Mouse (Mus musculus) limb, embryonic 11.5 days (tissue): ENCODE data around the gene Hspa12b. TPM values are rescaled to one million over a fixed set of nuclear protein-coding genes. Genes with fewer than 3 reads are reported as not detected.

Experiments used
- ATAC-seq: fragments of 200-750 bp; cut with Nextera tagmentation; 2 replicates; pipeline ENCODE4 v1.8.0; 2017; ENCODE audit warnings: low read depth; ENCODE audit not compliant: insufficient number of reproducible peaks, low FRiP score, low TSS enrichment
- DNase-seq: peaks from one replicate; pipeline ENCODE4 v3.0.0-alpha.2; 2015; ENCODE audit warnings: low spot score
- H3K27ac ChIP-seq: fragments of 300-500 bp; sonication (generic); replicated peaks from 2 replicates; pipeline ENCODE4 v1.5.1; 2014; ENCODE audit warnings: low read depth, mild to moderate bottlenecking, low read length
- H3K27me3 ChIP-seq: fragments of 300-500 bp; sonication (generic); 2 replicates; pipeline ENCODE4 v1.6.1; 2014; ENCODE audit warnings: mild to moderate bottlenecking, low read length, mixed read lengths; ENCODE audit not compliant: control insufficient read depth, insufficient read depth
- H3K36me3 ChIP-seq: fragments of 300-500 bp; sonication (generic); 2 replicates; pipeline ENCODE4 v1.6.1; 2014; ENCODE audit warnings: mild to moderate bottlenecking, low read length, moderate library complexity, mixed read lengths; ENCODE audit not compliant: control insufficient read depth, insufficient read depth
- H3K4me1 ChIP-seq: fragments of 300-500 bp; sonication (generic); 2 replicates; pipeline ENCODE4 v1.6.1; 2014; ENCODE audit warnings: low read length, mixed read lengths; ENCODE audit not compliant: control insufficient read depth, insufficient read depth
- H3K4me2 ChIP-seq: fragments of 300-500 bp; sonication (generic); 2 replicates; pipeline ENCODE4 v1.6.1; 2014; ENCODE audit warnings: low read depth, mild to moderate bottlenecking, moderate library complexity; ENCODE audit not compliant: severe bottlenecking
- H3K4me3 ChIP-seq: fragments of 300-500 bp; sonication (generic); 2 replicates; pipeline ENCODE4 v1.5.1; 2014; ENCODE audit warnings: low read depth, low read length
- H3K9ac ChIP-seq: fragments of 300-500 bp; sonication (generic); 2 replicates; pipeline ENCODE4 v1.6.1; 2014; ENCODE audit warnings: mild to moderate bottlenecking, low read length
- H3K9me3 ChIP-seq: fragments of 300-500 bp; sonication (generic); 2 replicates; pipeline ENCODE4 v1.6.1; 2016; ENCODE audit warnings: low read length; ENCODE audit not compliant: control insufficient read depth
- WGBS: fragments of 180-500 bp; shearing (Covaris S2); extraction: QIAGEN DNeasy Blood & Tissue Kit; methylation state at CpG from one replicate; pipeline ENCODE4 v1.1.7; 2014; 5-methylcytosine and 5-hydroxymethylcytosine counted together
- polyA plus RNA-seq: library from polyadenylated mRNA; unstranded; fragments of >200 nt; fragmentation: Nextera tagmentation; extraction: Ambion mirVana; gene quantifications from 2 replicates; pipeline ENCODE4 v1.2.1, GENCODE M21; 2014

Gene Hspa12b
- polyA plus RNA-seq = 9.6 and 12.7 TPM in 2 replicates

DNA sequence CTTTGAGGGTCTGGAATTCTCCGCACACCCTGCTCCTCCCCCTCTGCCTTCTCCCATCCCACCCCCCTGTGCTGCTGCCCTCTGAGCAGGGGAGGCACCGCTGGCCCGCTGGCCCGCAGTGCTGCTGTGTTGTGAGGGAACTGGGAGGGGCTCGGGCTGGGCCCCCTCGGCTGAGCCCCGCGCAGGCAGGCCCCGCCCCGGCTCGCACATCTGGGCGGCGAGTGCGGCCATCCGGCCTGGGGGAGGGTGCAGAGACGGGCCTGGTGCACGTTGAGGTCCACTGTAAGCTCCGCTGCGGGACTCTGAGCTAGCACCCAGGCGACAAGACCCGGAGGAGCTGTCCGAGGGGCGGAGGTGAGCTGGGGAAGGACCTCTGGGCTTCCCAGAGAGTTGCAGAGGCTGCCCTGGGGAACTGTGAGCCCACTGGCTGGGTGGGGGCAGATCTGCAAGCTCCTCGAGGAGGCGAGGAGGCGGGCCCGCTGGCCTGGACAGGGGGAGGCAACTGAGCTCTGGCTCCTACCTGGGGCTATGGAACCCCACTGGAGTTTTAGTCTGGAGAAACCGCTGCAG is at the start of gene Hspa12b:
Gene Hspa12b (plus strand): TSS at position 120 of the 570 bp plus-strand sequence.
- no peaks in the 10 kb centered on the region for H3K9me3 ChIP-seq
- ATAC-seq = peak; percentile 96
- peak within 1 kb of the TSS; percentile 59 for H3K4me2 ChIP-seq
- under 1% methylated on average over 26 of the region's 28 CpGs for WGBS
- H3K36me3 ChIP-seq = no peaks in the 10 kb centered on the region
- peak within 1 kb of the TSS; percentile 79 for H3K27ac ChIP-seq
- peaks cover 23% of the 10 kb centered on the region for H3K4me1 ChIP-seq
- H3K9ac ChIP-seq = peak within 1 kb of the TSS; percentile 82
- no peaks in the 10 kb centered on the region for H3K27me3 ChIP-seq
- H3K4me3 ChIP-seq = peak within 1 kb of the TSS; percentile 55
- peak; percentile 90 for DNase-seq

DNA sequence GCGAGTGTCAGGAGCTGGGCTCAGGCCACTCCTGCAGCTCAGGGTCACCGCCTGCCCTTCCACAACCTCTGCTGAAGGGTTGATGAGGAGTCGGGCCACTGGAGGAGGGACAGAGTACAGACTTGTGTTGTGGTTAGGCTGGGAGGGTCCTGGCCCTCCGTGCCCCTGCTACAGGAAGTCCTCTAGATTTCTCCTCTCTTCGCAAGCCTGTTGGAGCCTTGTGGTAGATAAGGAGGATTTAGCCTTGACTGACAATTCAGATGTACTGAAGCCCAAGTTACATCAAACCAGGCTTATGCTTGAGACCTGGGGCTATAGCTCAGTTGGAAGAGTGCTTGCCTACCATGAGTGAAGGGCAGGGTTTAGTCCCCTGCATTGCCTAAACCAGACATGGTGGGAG is 46.6 kb upstream of the Hspa12b start:
- H3K27ac ChIP-seq = no peak overlapping the region
- 81% methylated on average over 5 of the region's 5 CpGs for WGBS
- 0 out of 2 replicates have a peak, but pooled peaks cover 2% of the 10 kb centered on the region for H3K4me1 ChIP-seq
- no peaks in the 10 kb centered on the region for H3K36me3 ChIP-seq
- no peaks in the 10 kb centered on the region for H3K27me3 ChIP-seq
- H3K9me3 ChIP-seq = no peaks in the 10 kb centered on the region
- no peak overlapping the region for H3K9ac ChIP-seq
- no peak overlapping the region for H3K4me2 ChIP-seq
- no peak overlapping the region for H3K4me3 ChIP-seq
- DNase-seq (no peak), ATAC-seq (no peak)

DNA sequence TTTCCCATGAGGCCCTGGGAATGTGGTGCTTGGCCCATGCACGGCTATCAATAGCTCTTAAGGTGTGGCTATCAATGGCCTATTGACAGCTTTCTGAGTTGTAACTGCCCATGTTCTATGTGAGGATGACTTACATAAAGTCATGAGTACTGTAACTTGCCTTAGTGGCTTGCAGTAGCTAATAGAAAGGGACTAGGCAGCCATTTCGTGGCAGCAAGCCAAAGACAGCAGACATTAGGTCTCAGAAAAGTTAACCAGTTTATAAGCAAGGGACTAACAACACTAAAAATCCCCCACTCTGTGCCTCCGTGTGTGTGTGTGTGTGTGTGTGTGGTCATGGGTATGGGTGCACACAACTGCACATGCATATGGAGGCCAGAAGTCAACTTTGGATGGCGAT is 42.9 kb upstream of the Hspa12b start:
- Histone ChIP-seq H3K4me1 (no peaks in the 10 kb centered on the region), H3K27ac (no peak overlapping the region), H3K36me3 (no peaks in the 10 kb centered on the region), H3K4me3 (no peak overlapping the region), H3K4me2 (no peak overlapping the region), H3K9me3 (no peaks in the 10 kb centered on the region), H3K27me3 (no peaks in the 10 kb centered on the region), H3K9ac (no peak overlapping the region)
- WGBS = 91% methylated on average over 4 of the region's 4 CpGs
- no peak for DNase-seq
- no peak for ATAC-seq

DNA sequence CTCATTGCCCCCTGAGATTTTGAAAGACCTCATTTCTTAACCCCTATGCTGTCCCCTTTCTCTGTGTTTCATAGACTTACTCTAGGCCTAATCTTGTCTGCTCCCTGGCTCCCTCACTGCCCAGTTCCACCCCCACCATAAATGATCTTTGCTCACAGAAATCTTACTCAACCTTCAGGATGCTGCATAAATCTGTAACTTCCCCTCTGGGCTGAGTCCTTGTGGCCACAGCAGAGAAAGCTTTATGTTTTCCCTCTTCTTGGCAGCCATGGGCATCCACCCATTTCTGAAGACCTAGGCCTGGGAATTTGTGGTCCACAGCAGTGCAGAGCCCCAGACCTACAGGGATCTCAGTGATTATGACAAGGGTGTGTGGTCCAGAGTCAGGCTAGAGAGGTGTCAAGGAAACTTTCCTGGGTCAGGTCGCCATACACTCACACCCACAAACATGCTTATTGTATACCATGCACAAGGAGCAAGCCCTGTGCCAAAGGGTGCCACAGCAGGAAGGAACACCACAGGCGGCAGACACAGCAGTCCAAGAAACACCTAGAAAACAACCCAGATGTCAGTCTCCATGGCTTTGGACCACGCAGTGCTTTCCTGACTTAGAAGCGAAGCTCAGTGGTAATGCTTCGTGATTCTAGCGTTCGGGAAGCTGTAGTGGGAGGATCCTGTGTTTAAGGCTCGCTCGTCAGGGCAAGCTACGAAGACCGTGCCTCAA is 40.3 kb upstream of the Hspa12b start, which contains the start of gene Siglec1:
Gene Siglec1 (minus strand): TSS at position 99 of the 724 bp plus-strand sequence.
- no peaks in the 10 kb centered on the region for H3K27me3 ChIP-seq
- ATAC-seq (no peak), DNase-seq (no peak)
- no peaks in the 10 kb centered on the region for H3K4me1 ChIP-seq
- no peak within 1 kb of the TSS for H3K4me3 ChIP-seq
- H3K27ac ChIP-seq = no peak within 1 kb of the TSS
- 85% methylated on average over 11 of the region's 11 CpGs for WGBS
- H3K9me3 ChIP-seq = no peaks in the 10 kb centered on the region
- no peak within 1 kb of the TSS for H3K9ac ChIP-seq
- no peaks in the 10 kb centered on the region for H3K36me3 ChIP-seq
- no peak within 1 kb of the TSS for H3K4me2 ChIP-seq

DNA sequence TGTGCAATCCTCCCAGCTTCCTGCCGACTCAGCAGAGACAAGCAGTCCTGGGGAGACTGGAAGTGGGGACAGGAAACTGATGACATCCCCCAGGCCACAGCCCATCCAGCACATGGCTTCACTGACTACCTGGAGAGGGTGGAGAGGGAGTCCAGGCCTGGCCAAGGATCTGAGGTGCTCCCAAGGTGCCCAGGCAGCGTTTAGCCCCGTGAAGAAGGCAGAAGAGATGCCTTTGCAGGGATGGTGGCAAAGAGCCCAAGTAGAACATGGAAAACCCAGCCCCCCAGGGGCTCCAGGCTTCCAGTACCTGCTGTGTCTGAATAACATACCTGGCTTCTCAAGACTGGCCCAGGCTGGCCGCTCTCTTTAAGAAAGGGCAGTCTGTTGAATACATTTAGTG is 38.5 kb upstream of the Hspa12b start:
- no peak overlapping the region for H3K4me2 ChIP-seq
- WGBS = 87% methylated on average over 4 of the region's 4 CpGs
- H3K4me1 ChIP-seq = no peaks in the 10 kb centered on the region
- no peak overlapping the region for H3K4me3 ChIP-seq
- no peaks in the 10 kb centered on the region for H3K9me3 ChIP-seq
- no peak overlapping the region for H3K27ac ChIP-seq
- no peaks in the 10 kb centered on the region for H3K36me3 ChIP-seq
- no peak overlapping the region for H3K9ac ChIP-seq
- H3K27me3 ChIP-seq = no peaks in the 10 kb centered on the region
- DNase-seq (no peak), ATAC-seq (no peak)

DNA sequence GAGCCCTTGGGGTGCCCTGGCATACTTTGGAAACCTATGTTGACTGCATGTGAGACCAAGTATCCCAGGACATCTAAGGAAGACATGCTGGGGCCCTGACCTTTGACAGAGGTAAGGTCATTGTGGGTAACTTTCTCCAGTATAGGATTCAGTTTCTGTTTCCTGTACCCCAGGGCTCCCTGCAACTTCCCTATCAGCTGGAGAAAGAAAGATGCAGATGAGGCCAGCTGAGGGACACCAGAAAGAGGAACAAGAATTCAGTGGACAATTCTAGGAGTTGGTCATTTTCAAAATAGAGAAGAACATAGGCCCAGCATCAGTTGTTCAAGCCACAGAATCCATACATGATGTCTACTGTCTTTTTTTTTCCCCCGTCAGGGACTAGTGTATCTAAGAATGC is 37.4 kb upstream of the Hspa12b start:
- DNase-seq = no peak
- no peaks in the 10 kb centered on the region for H3K9me3 ChIP-seq
- WGBS = 91% methylated on average over 1 of the region's 1 CpGs

DNA sequence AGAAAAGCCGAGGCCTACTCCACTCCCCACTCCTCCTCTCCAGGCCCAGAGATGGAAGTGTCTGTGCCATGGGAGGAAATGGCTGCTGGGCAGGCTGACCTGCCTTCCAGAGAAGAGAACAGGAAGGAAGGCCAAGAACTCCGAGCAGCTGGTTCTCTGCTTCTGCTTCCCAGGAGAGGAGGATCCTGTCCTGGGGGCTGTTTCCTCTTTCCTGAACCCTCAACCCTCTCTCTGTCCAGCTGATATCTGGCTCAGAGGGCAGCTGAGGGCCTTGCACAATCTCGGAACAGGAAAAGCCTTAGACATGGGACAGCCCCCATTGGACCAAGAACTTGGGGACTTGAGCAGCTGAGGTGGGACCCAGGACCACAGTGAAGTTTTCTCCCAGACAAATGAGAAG is 36.2 kb upstream of the Hspa12b start:
- WGBS = 83% methylated on average over 3 of the region's 3 CpGs
- H3K27ac ChIP-seq = no peak overlapping the region
- no peak for DNase-seq
- no peaks in the 10 kb centered on the region for H3K27me3 ChIP-seq
- H3K9ac ChIP-seq = no peak overlapping the region
- no peak overlapping the region for H3K4me2 ChIP-seq
- H3K4me1 ChIP-seq = no peaks in the 10 kb centered on the region
- no peak overlapping the region for H3K4me3 ChIP-seq
- H3K36me3 ChIP-seq = no peaks in the 10 kb centered on the region
- H3K9me3 ChIP-seq = no peaks in the 10 kb centered on the region
- ATAC-seq = no peak

More for the DNA sequence above, 37.4 kb upstream of the Hspa12b start:
- Histone ChIP-seq H3K4me2 (no peak overlapping the region), H3K9ac (no peak overlapping the region), H3K4me1 (no peaks in the 10 kb centered on the region), H3K27me3 (no peaks in the 10 kb centered on the region), H3K4me3 (no peak overlapping the region), H3K27ac (no peak overlapping the region), H3K36me3 (no peaks in the 10 kb centered on the region)
- no peak for ATAC-seq

DNA sequence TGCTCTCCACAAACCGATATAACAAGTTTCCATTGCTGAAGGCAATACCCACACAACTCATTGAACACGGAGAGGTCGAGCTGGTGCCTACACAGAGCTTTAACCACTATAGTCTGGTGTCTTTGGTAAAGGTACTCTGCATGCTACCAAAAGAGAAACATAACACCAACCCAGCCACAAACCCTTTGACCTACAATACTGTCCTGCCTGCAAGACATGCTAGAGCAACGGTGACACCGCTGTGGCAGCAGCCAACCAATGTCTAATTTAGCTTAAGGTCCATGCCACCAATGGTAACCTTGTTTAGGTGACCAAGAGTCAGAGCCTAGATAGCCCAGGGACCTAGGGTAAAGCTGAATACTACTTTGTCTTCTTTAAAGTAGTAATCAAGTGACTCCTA is 33.5 kb upstream of the Hspa12b start:
- H3K4me3 ChIP-seq = no peak overlapping the region
- 86% methylated on average over 5 of the region's 5 CpGs for WGBS
- no peaks in the 10 kb centered on the region for H3K36me3 ChIP-seq
- H3K27me3 ChIP-seq = no peaks in the 10 kb centered on the region
- DNase-seq (no peak), ATAC-seq (no peak)
- 0 out of 2 replicates have a peak, but pooled peaks cover 5% of the 10 kb centered on the region for H3K4me1 ChIP-seq
- no peak overlapping the region for H3K27ac ChIP-seq
- no peak overlapping the region for H3K4me2 ChIP-seq
- no peak overlapping the region for H3K9ac ChIP-seq
- H3K9me3 ChIP-seq = no peaks in the 10 kb centered on the region
